Mouse (Mus musculus): ENCODE measurements around the gene Gm28827.
"Not testable (repeated sequence)": the region's sequence is repeated elsewhere in the genome, so short reads cannot be mapped to it uniquely, and the experiment has no call there.

Gm28827 gene

GRCm38 (mm10) chrY:83030647-83031046 is at the start of gene Gm28827:
Gm28827 (plus strand) TSS chrY:83030947.
- DNase-seq: not testable (repeated sequence)
